Mouse (Mus musculus): Measurements from ENCODE around the gene Ank2. TPM values are rescaled to one million over a fixed set of nuclear protein-coding genes. Genes with fewer than 3 reads are reported as not detected.

Ank2 gene
- polyA plus RNA-seq, 1 experiment = 0.75 TPM

DNA sequence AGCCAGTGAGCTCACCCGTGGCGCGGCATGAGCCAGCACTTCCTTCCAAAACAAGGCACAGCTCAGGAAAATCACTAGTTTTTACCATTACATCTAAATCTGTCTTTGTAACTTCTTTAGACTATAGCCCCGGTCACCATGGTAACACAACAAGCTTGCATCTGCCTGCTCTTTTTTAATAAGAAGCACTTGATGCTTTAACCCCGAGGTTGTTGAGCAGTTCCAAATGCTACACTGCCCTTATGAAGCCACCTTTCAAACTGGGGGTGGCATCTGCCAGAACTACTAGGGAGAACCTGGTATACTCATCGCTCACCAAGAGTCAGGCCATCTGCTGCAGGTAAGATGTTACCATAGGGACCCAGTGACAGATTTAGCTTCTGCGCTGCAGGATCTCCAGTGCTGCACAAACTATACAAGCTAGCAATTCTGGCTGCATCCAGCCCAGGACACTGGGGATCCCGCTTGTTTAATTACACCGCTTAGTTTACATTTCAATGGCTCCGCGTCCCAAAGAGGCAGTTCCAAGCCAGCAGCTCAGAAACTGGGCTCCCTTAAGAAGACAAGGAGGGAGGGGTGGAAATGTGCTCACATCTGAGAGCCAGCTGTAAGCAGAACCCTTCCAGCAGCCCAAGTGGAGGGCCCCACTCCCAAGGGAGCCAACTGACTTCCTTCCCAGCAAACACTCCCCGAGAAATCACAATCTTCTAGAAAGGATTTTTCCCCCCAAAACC is 501.0 kb downstream of the Ank2 start:
- no peaks in the 10 kb centered on the region for H3K4me1 ChIP-seq (ENCODE audit: control insufficient read depth, insufficient read depth, low read length)
- H3K4me3 ChIP-seq (ENCODE audit: insufficient read depth, low read length) = no peak overlapping the region
- no peak overlapping the region for H3K27ac ChIP-seq (ENCODE audit: insufficient read depth, low read depth, low read length)
- TF ChIP-seq POLR2A (IDR thresholded peaks at IDR 0.05; ENCODE audit: borderline replicate concordance, low read depth, low read length) (no peak), CTCF (IDR thresholded peaks at IDR 0.05; ENCODE audit: low read depth, low read length) (no peak)

DNA sequence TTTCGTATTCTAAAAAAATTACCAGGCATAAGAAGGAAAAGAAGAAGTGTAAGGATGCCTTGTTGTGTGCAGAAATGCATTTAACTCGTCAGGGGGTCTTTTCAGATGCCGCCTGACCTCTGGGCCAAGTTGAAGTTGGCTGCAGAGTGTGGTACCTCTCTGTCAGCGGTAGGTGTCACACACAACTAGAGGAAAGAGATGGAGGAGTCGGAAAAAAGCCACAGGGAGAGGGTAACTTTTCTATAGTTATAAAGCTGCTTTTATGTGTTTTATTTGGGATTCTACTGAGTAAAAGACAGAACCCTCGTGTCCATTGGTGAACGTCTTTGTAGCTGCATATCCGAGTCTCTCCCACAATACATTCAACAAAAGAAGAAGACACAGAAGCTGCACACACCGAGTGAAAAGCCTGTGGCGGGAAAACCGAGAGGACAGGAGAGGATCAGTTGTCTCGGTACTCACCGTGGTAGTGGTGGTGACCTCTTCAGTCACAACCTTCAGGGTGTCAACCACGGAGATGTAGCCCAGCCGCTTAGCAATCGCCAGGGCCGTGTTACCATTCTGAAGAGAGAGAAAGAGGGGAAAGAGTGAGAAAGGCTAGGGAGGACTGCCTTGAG is 501.7 kb downstream of the Ank2 start:
- no peak overlapping the region for H3K4me3 ChIP-seq (ENCODE audit: insufficient read depth, low read length)
- no peaks in the 10 kb centered on the region for H3K4me1 ChIP-seq (ENCODE audit: control insufficient read depth, insufficient read depth, low read length)
- no peak overlapping the region for H3K27ac ChIP-seq (ENCODE audit: insufficient read depth, low read depth, low read length)
- TF ChIP-seq POLR2A (IDR thresholded peaks at IDR 0.05; ENCODE audit: borderline replicate concordance, low read depth, low read length) = no peak
- TF ChIP-seq CTCF (IDR thresholded peaks at IDR 0.05; ENCODE audit: low read depth, low read length) = no peak

DNA sequence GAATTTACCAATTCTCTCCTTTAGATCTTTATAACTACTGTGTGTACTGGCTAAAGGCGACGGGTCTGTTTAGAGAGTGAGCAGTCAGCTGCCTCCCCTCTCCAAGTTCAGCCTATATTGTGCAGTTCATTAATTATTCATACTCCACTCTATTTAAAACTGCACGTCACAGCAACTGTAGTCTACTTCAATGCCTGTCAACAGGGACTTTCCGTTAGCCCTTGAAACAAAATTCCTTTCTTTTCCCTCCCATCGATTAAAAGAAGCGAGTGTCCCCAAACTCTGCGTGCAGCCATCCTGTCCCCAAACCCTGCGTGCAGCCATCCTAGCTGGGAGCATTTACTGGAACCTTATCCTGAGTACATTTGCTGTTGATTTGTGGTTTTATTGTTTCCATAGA is 502.4 kb downstream of the Ank2 start:
- TF ChIP-seq POLR2A (IDR thresholded peaks at IDR 0.05; ENCODE audit: borderline replicate concordance, low read depth, low read length) (no peak), CTCF (IDR thresholded peaks at IDR 0.05; ENCODE audit: low read depth, low read length) (no peak)
- Histone ChIP-seq H3K4me3 (ENCODE audit: insufficient read depth, low read length) (no peak overlapping the region), H3K27ac (ENCODE audit: insufficient read depth, low read depth, low read length) (no peak overlapping the region), H3K4me1 (ENCODE audit: control insufficient read depth, insufficient read depth, low read length) (no peaks in the 10 kb centered on the region)

DNA sequence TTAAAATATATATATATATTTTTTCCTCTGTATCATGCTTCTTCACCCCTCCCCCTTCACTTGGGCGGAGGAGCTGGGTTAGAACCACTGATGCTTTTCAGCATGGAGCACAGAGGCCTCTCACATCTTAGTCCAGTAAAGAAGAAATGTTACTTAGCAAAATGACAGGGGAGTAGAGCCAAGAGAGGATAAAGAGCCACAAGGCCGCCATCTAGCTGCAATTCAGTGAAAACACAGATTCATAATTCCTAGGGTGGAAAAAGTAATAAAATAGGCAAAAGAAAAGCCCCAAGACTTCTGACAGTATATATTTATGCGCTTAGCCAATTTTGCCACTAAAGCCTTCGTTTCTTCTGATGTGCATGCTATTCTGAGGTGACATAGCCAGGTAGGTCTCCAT is 503.2 kb downstream of the Ank2 start:
- H3K4me1 ChIP-seq (ENCODE audit: control insufficient read depth, insufficient read depth, low read length) = no peaks in the 10 kb centered on the region
- TF ChIP-seq POLR2A (IDR thresholded peaks at IDR 0.05; ENCODE audit: borderline replicate concordance, low read depth, low read length) = no peak
- no peak for TF ChIP-seq CTCF (IDR thresholded peaks at IDR 0.05; ENCODE audit: low read depth, low read length)

DNA sequence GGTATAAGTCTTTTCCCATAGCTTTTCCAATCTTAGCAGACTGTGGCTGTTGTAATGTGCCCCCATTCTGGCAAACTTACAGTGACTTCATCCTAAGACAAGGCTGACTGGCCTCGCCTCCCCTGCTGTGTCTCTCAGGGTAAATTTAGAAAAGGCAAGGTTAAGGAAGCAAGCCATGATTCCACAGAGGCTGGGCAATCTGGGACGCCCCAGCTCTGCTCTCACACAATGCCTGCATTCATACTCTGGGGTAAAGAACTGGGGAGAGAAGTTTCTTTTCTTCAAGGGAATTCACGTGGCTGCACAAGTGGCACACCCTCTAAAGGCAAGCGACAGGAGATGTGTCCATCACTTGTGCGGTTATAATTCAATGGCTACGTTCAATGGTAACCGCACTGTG is 505.0 kb downstream of the Ank2 start:
- H3K4me1 ChIP-seq (ENCODE audit: control insufficient read depth, insufficient read depth, low read length) = no peaks in the 10 kb centered on the region
- TF ChIP-seq POLR2A (IDR thresholded peaks at IDR 0.05; ENCODE audit: borderline replicate concordance, low read depth, low read length) (no peak), CTCF (IDR thresholded peaks at IDR 0.05; ENCODE audit: low read depth, low read length) (no peak)
- H3K27ac ChIP-seq (ENCODE audit: insufficient read depth, low read depth, low read length) = no peak overlapping the region
- H3K4me3 ChIP-seq (ENCODE audit: insufficient read depth, low read length) = no peak overlapping the region

More for the DNA sequence above, 503.2 kb downstream of the Ank2 start:
- H3K27ac ChIP-seq (ENCODE audit: insufficient read depth, low read depth, low read length) = no peak overlapping the region
- no peak overlapping the region for H3K4me3 ChIP-seq (ENCODE audit: insufficient read depth, low read length)

DNA sequence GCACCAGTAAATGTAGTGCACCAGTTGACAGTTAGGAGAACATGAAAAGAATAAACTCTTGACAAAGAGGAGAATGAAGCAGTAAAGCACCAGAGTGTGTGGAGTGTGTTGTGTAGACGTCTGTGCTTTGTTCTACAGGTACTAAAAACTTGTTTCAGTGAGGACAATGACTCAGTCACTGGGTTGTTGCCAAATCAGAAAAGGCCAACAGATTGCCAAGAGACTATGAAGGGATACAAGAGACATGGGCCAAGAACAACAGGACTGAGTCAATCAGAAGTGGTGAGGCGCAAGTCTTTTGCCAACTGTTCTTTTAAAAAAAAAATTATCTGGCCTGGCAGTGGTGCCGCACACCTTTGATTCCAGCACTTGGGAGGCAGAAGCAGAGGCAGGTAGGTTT is 509.2 kb downstream of the Ank2 start:
- H3K4me3 ChIP-seq (ENCODE audit: insufficient read depth, low read length) = no peak overlapping the region
- H3K27ac ChIP-seq (ENCODE audit: insufficient read depth, low read depth, low read length) = no peak overlapping the region
- TF ChIP-seq CTCF (IDR thresholded peaks at IDR 0.05; ENCODE audit: low read depth, low read length) (no peak), POLR2A (IDR thresholded peaks at IDR 0.05; ENCODE audit: borderline replicate concordance, low read depth, low read length) (no peak)
- no peaks in the 10 kb centered on the region for H3K4me1 ChIP-seq (ENCODE audit: control insufficient read depth, insufficient read depth, low read length)

DNA sequence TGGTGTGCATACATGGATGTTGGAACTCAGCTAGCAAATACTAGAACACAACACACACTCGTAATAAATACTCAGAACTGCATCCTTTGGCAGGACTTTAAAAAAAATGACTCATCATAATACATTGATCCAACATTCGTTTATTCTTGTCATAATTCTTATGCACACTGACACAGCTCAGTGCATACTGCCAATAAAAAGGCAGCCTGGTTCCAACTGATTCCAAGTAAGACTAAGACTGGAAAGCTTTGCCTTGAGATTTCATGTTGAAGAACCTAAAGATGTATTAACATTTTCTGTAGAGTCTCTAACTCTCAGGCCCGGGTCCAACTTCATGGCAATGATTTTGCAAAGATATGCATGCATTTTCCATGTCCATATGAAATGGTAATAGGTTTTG is 512.5 kb downstream of the Ank2 start:
- no peak for TF ChIP-seq CTCF (IDR thresholded peaks at IDR 0.05; ENCODE audit: low read depth, low read length)
- TF ChIP-seq POLR2A (IDR thresholded peaks at IDR 0.05; ENCODE audit: borderline replicate concordance, low read depth, low read length) = no peak
- H3K27ac ChIP-seq (ENCODE audit: insufficient read depth, low read depth, low read length) = no peak overlapping the region
- no peak overlapping the region for H3K4me3 ChIP-seq (ENCODE audit: insufficient read depth, low read length)
- no peaks in the 10 kb centered on the region for H3K4me1 ChIP-seq (ENCODE audit: control insufficient read depth, insufficient read depth, low read length)

DNA sequence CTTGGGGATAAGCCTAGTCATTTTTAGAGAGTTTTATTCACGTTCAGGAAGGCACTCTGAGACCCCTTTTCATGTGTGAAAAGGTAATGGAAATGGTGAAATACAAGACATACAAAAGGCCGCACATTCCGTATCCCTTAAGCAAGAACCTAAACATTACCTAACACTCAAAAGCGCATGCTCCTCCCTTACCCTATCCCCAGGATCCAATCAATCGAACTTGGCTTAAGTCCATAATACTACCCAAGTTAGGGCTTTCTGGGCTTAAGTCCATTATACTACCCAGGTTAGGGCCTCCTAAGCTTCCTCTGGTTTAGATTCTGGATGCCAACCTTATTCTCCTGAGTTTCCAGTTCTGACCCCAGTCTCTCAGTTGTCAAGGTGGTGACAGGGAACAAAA is 516.3 kb downstream of the Ank2 start:
- H3K4me3 ChIP-seq (ENCODE audit: insufficient read depth, low read length) = no peak overlapping the region
- TF ChIP-seq CTCF (IDR thresholded peaks at IDR 0.05; ENCODE audit: low read depth, low read length) (no peak), POLR2A (IDR thresholded peaks at IDR 0.05; ENCODE audit: borderline replicate concordance, low read depth, low read length) (no peak)
- no peak overlapping the region for H3K27ac ChIP-seq (ENCODE audit: insufficient read depth, low read depth, low read length)
- H3K4me1 ChIP-seq (ENCODE audit: control insufficient read depth, insufficient read depth, low read length) = no peaks in the 10 kb centered on the region

DNA sequence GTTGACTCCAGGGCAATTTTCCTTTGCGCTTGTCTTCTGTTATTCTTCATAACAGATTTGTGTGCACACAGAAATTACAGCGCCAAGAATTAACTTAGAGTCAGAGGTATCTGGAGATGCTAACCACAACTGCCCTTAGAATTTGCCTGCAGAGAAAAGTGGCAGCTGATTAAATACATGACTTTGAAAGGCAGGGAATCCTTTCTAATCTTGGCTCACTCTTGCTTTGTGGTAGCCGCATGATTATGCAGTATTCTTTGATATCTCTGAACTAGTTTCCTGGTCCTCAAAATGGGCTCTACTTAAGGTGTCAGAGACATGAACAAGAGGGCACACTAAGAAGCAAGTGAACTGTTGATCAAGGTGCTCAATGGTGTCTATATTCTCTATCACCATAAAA is 518.0 kb downstream of the Ank2 start:
- Histone ChIP-seq H3K4me3 (ENCODE audit: insufficient read depth, low read length) (no peak overlapping the region), H3K27ac (ENCODE audit: insufficient read depth, low read depth, low read length) (no peak overlapping the region), H3K4me1 (ENCODE audit: control insufficient read depth, insufficient read depth, low read length) (no peaks in the 10 kb centered on the region)
- TF ChIP-seq POLR2A (IDR thresholded peaks at IDR 0.05; ENCODE audit: borderline replicate concordance, low read depth, low read length) (no peak), CTCF (IDR thresholded peaks at IDR 0.05; ENCODE audit: low read depth, low read length) (no peak)

DNA sequence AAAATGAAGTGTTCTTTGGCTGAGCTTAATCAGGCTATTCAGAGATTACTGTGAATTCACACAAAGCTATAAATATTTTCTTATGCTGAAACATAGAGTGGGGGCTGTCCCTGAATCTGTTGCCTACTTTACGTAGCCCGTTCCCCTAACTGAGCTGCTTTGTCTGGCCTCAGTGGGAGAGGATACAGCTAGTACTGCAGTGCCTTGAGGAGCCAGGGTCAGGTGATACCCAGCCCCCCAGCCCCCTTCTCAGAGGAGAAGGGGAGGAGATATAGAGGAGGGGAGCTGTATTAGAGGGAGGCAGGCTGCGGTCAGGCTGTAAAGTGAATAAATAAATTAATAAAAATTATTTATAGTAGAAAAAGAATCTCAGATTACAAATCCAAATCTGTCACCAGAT is 519.5 kb downstream of the Ank2 start:
- no peak overlapping the region for H3K27ac ChIP-seq (ENCODE audit: insufficient read depth, low read depth, low read length)
- H3K4me3 ChIP-seq (ENCODE audit: insufficient read depth, low read length) = no peak overlapping the region
- H3K4me1 ChIP-seq (ENCODE audit: control insufficient read depth, insufficient read depth, low read length) = no peaks in the 10 kb centered on the region
- no peak for TF ChIP-seq CTCF (IDR thresholded peaks at IDR 0.05; ENCODE audit: low read depth, low read length)
- no peak for TF ChIP-seq POLR2A (IDR thresholded peaks at IDR 0.05; ENCODE audit: borderline replicate concordance, low read depth, low read length)
